Mouse (Mus musculus) R1 (cell line): ENCODE results near the gene Snu13.
A peak's percentile ranks its signal among the peaks of the same experiment; 100 is the strongest.

Experiments used
- DNase-seq: peaks from one replicate; pipeline ENCODE4 v3.0.0-alpha.2; 2018; ENCODE audit warnings: low read depth, low spot score

Gene Snu13

DNA sequence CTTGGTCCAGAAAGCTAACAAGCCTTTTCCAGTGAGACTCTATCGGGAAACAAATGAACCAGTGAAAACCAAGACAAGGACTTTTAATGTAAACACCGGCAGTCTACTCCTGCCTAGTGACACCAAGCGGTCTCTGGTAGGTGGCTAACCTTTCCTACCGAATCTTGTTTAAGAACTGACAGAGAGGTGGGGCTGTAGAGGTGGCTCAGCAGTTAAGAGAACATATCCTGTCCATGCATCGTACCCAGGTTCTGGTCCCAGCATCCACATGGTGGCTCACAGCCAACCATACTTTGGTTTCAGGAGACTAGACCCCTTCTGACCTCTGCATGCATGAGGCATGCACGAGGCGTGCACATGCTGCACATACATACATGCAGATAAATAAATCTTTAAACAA is 20.1 kb downstream of the Snu13 start:
- DNase-seq = no peak

DNA sequence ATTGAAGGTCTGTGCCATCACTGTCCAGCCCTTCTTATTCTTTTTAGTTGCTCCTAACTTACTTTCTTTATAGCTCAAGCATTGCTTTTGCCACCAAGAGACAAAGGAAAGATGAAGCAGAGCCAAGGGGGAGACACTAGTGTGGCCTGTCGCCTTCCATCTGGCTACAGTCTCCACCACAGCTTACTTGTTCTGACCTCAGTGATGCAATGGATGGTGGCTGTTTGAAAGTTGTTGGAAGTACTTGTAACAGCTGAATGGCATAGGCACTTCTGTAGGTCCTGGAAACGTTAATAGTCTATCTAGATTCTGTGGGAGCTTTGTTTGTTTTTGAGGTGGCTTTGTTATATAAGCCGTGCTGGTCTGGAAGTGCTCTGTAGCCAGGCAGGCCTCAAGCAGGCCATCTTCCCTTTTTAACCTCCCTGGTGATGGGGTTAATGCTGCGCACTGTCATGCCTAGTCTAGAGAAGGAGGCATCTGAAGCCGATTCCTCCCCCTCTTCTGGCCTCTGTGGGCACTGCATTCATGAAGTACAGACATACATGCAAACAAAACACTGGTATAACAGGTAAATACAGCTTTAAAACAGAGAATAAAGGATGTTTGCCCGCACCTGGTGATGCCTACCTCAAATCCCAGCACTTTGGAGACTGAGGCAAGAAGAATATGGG is 23.3 kb downstream of the Snu13 start:
- no peak for DNase-seq

DNA sequence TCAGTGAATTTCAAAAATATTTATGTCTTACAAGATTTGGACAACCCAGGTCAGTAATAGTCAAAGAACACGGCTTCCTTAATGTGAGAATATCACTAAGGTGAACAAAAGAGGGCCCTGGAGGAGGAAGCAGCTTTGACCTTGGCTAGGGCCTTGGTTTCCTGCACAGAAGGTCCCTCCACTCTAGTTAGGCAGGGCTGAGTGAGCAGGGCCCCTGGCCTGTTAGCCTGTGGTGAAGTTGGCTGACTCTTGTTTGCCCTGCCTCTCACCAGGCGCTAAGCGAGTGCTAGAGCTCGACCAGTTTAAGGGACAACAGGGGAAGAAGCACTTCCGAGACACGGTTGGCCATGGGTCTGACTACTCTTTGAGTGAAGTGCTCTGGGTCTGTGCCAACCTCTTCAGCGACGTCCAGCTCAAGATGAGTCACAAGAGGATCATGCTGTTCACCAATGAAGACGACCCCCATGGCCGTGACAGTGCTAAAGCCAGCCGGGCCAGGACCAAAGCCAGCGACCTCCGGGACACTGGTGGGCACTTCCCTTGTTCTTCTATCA is 24.8 kb downstream of the Snu13 start:
- DNase-seq = no peak

DNA sequence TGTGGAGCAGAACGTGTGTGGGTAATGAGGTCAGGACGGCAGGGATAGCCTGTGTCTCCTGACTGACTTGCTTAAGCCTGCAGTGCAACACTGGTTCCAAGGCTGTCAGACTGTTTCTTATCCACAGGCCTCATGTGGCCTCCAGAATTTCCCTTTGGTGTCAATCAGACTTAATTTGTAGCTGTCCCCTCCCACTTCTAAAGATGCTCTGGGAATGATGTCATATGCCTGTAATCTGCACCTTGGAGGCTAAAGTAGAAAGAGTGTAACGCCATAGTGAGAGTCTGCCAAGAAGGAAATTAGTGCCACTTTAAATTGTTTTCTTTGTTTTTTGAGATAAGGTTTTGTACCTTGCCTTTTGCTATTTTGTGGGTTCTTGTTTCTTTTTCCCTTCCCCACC is 28.1 kb downstream of the Snu13 start:
- no peak for DNase-seq

DNA sequence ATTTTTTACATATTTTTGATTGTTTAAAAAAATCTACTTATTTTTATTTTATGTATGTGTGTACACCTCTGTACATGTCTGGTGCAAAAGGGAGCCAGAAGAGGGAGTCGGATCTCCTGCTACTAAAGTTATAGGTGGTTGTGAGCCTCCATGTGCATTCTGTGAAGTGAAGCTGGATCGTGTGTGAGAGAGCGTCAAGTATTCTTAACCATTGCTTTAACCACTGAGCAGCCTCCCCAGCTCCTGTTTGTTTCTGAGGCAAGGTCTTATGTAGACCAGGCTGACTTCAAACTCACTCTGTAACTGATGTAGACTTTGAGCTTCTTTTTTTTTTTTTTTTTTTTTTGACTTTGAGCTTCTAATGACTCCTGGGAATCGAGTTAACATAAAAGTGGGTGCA is 29.9 kb downstream of the Snu13 start:
- DNase-seq = no peak

DNA sequence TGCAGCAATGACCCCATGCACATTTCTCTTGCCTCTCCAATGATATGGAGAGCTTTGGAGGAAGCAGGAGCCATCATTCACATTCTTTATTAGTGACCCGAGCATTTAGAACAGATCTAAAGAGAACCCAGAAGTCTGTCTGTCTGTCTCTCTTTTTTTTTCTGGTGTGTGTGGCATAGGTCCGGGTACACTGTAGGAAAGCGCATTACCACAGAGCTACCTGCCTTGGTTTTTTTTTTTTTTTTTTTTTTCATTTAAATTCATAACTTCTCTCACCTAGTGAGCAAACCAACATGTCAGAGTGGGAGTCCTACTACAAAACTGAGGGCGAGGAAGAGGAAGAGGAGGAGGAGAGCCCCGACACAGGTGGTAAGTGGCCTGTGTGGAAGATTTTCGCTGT is 30.6 kb downstream of the Snu13 start:
- no peak for DNase-seq

DNA sequence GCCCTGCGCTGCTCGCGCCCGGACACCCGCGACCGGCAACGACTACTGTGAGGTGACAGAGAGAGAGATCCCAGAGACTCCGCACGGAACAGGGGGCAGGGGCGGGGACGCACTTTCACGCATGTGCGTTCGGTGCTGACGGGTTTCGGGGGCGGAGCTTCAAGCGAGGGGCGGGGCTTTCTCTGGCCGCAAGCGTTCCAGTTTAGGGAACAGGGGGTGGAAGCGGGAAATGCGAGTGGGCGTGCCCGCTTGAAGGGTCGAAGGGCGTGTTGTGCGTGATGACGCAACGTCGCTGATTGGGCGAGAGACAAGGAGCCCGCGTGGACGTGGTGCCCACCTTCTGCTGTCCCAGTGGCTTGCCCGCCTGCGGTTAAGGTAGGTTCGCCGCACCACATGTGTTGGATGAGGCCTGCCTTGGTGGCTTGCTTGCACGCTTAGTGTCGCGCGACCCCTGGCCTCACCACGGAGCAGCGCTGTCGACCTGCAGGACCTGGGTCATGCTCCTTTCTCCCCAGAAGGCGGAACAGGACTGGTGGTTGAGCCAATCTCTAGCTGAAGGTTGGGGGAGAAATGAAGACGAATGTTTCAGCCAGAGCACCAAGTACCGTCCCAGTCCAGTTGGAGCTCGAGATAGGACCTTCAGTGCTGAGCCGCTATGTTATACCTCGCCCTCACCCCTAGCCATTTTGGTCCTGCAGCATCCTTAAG is 31.1 kb downstream of the Snu13 start:
- peak; percentile 99 for DNase-seq

DNA sequence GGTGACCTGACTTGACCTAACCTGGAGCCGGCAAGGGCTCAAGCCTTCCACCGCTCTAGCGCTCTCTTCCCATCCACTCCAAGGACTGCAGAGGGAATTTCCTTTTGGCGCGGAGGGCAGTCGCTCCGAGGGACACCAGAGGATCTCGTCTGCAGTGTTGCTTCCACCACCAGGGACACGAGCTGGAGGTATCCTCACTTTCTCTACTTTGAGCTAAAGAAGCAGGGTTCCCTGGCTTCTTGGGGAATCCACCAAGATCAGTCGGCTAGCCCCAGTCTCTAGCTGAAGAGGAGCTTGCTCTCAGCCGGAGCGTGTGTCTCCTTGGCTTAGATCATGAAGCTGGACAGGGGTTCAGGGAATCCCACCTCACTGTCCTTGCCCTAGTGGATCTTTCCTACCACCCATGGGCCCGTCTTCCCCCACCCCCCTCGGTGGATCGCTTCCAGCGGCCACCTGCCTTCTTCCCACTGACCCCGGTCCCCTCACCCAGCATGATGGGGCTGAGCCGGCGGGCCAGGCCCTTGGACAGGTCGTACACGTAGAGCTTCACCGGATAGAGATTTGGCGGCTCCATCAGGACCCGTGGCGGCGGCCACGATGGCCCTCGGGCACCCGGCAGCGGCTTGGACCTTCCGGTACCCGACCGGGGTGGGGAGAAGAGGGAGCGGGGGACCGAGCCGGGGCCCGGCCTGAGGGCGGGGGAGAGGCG is 31.9 kb downstream of the Snu13 start:
- peak; percentile 46 for DNase-seq

DNA sequence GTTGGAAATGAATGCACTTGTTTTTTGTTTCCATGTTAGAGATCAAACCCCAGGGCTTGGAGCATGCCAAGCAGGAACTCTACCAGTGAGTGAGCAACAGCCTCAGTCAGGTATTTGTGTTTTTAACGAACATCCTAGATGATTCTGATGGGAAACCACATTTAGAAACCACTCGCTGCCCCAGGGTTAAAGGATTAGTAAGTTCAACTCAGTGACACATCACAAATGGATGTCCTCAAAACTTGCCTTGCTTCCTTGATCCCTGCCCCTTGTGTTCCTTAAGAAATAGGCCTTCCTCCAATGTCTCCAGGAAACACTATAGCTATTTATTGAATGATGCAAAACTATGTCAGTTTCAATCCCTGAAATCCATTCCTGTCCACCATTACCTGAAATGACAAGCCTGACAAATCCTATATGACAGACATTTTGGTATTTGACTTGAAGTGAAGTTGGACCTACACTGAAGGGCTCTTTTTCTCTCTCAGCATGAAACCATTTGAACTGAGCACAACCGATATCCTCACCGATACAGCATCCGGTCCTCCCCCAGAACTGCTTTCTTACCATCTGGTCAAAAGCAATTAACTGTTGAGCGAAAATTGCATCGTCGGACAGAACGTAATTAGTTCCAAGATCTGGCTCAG is 32.5 kb downstream of the Snu13 start:
- no peak for DNase-seq

DNA sequence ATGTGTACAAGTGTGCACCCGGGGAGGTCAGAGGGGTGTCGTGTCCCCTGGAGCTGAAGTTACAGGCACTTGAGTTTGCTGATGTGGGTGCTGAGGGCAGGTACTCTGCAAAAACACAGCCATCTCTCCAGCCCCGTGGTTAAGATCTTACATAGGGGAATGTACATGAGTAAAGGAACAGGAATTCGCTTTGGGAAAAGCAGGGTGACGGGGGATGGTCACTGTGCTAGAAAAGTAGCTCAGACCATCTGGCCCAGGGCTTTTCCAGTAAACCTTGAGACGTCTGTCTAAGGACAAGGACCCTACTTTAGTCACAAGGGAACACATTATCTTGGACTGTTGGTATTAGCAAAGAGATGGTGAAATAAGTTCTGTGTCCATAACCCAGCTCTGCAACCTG is 35.5 kb downstream of the Snu13 start:
- no peak for DNase-seq

DNA sequence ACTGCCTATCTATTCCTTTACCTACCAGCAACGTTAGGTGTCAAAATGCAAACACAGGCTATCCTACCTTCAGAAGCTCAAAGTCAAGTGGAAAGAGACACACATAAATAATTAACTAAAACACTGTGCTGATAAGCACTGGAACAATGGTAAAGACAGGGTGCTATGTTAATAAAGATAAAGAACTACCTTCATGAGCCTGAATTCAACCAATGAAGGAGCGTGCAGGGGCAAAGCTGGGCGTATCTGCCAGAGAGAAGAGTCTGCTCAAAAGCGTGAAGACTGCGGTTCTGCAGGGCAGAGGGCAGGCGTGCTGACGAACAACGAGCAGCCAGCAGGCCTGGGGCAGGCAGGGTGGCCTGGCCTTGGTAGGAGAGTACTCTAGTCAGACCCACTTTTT is 43.1 kb downstream of the Snu13 start:
- no peak for DNase-seq

DNA sequence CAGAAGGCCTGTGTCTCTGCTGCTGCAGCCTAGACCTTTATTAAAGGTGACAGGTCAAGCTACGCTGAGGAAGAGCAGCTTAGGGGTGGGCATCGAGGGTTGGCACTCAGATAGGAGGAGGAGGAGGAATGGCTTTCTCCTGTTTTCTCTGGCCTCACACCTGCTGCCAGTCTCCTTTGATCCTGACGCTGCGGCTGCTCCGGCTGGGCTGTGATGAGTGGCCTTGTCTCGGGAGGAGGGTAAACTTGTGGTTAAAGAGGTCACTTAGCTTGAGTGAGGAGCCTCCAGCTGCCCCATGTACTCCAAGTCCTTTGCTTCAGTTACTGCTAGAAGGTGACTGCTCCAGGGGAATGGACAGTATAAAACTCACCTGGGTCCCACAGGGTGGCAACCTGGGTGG is 53.4 kb downstream of the Snu13 start:
- no peak for DNase-seq

DNA sequence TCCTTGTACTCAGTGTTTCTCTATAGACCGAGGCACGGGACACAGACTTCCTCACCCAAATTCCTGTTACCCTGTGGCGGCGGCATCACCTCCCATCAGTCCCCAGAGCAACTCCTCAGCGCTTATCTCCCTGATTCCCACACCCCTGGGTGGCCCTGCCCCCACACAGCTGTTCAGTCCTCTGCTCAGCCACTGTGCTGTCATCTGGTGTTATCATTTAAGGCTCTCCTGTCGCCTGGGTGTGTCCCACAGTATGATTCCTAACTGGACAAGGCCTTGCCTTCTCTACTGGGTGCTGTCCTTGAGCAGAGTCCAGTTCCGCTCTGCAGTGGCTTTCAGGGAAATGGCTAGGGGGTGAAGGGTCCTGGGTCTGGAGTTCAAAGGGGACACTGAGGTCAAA is 56.8 kb downstream of the Snu13 start:
- DNase-seq = no peak
